Mouse (Mus musculus): ENCODE data around the gene Pkp2. TPM values are rescaled to one million over a fixed set of nuclear protein-coding genes. Genes with fewer than 3 reads are reported as not detected.

Pkp2 gene
- polyA plus RNA-seq (2012; rRNA removed): 43.3 and 52.0 TPM in 2 replicates

DNA sequence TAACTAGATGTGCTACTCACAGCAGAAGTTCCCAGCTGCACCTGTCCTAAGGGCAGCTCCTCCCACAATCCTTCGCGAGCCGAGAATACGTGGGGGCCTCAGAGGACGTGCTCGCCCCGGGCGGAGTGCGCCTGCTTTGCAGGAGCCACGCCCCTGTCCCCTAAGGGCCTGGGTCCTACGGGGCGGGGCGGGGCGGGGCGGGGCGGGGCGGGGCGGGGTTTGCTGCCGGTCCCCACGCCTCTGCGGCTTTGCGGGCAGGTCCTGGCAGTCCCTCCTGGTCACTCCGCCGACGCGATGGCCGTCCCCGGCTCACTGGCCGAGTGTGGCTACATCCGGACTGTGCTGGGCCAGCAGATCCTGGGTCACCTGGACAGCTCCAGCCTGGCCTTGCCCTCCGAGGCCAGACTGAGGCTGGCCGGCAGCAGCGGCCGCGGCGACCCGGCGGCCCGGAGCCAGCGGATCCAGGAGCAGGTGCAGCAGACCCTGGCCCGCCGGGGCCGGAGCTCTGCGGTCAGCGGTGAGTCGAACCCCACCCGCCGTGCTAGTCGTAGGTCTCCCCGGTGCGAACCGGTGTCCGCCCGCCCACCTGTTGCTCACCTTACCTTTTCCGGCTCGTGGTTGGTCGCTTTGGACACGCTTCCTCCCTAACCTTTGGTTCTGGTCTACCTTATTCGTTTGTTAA lies at the start of gene Pkp2:
Pkp2 (plus strand) TSS at position 240 of the 682 bp plus-strand sequence.

DNA sequence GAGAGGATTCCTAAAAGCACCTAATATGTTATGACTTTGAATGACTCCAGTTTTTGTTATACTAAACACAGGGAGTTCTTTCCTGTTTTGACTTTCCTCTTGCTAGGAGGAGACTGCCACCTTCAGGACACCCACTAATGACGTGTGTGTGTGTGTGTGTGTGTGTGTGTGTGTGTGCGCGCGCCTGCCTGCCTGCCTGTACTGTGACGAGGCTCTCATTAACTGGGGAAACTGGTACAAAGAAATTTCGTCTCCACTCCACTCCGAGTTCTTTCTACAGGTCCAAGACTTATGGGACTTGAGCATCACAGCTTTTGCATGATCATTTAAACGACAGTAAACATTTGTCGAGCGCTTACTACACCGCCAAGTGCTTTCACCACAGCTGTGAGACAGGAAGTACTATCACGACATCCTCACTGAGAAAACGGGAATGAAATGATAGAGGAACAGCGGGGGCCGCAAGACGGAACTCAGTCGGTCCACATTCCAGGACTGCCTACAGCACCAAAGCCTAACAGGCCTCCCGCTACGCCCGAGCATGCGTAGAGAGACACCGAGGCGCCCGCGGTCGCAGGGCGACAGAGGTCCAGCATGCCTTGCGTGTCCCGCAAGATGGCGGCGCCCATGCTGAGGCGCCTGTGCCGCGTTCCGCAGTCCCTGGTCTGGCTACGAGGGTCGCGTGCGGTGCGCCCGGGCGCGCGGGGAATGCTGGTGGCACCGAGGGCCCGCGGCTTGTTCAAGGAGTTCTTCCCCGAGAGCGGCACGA lies 89.4 kb downstream of the Pkp2 start, which contains the start of gene Yars2:
Yars2 (plus strand) TSS at position 597 of the 769 bp plus-strand sequence.

Other genes with a start within 250 kb of the Pkp2 start
- 25.1 and 32.4 TPM in 2 replicates for gene Yars2, start 89.6 kb downstream of the Pkp2 start, polyA plus RNA-seq (2012; rRNA removed)
- gene Dnm1l, start 145.6 kb downstream of the Pkp2 start, polyA plus RNA-seq (2012; rRNA removed): 5.5 and 8.1 TPM in 2 replicates

Measured in colon, adult 2 months (tissue).